Mouse (Mus musculus) midbrain, embryonic 14.5 days (tissue): ENCODE results near the gene Agbl4. TPM values are rescaled to one million over a fixed set of nuclear protein-coding genes. Genes with fewer than 3 reads are reported as not detected.
"Not testable (repeated sequence)": the region's sequence is repeated elsewhere in the genome, so short reads cannot be mapped to it uniquely, and the experiment has no call there.

Experiments used
- ATAC-seq: fragments of 200-750 bp; cut with Nextera tagmentation; 2 replicates; pipeline ENCODE4 v1.8.0; 2017; ENCODE audit warnings: moderate number of reproducible peaks, moderate library complexity; ENCODE audit not compliant: low FRiP score, low TSS enrichment
- DNase-seq: peaks from one replicate; pipeline ENCODE4 v3.0.0-alpha.2; 2015
- H3K27ac ChIP-seq: fragments of 300-500 bp; sonication (generic); replicated peaks from 2 replicates; pipeline ENCODE4 v1.5.1; 2014; ENCODE audit warnings: mild to moderate bottlenecking, low read depth, low read length, moderate library complexity
- H3K27me3 ChIP-seq: fragments of 300-500 bp; sonication (generic); 2 replicates; pipeline ENCODE4 v1.6.1; 2014; ENCODE audit warnings: low read length, control low read depth, mixed read lengths; ENCODE audit not compliant: control insufficient read depth, insufficient read depth
- H3K36me3 ChIP-seq: fragments of 300-500 bp; sonication (generic); 2 replicates; pipeline ENCODE4 v1.6.1; 2014; ENCODE audit warnings: low read length, control low read depth; ENCODE audit not compliant: control insufficient read depth, insufficient read depth
- H3K4me1 ChIP-seq: fragments of 300-500 bp; sonication (generic); 2 replicates; pipeline ENCODE4 v1.6.1; 2014; ENCODE audit warnings: mild to moderate bottlenecking, antibody characterized with exemption, low read length, control low read depth; ENCODE audit not compliant: control insufficient read depth, insufficient read depth
- H3K4me2 ChIP-seq: fragments of 300-500 bp; sonication (generic); 2 replicates; pipeline ENCODE4 v1.6.1; 2014; ENCODE audit warnings: mild to moderate bottlenecking, low read length, moderate library complexity
- H3K4me3 ChIP-seq: fragments of 300-500 bp; sonication (generic); replicated peaks from 2 replicates; pipeline ENCODE4 v1.5.1; 2014; ENCODE audit warnings: low read depth, low read length
- H3K9ac ChIP-seq: fragments of 300-500 bp; sonication (generic); replicated peaks from 2 replicates; pipeline ENCODE4 v1.6.1; 2014; ENCODE audit warnings: mild to moderate bottlenecking, low read length, moderate library complexity
- H3K9me3 ChIP-seq: fragments of 300-500 bp; sonication (generic); 2 replicates; pipeline ENCODE4 v1.6.1; 2016; ENCODE audit warnings: low read length, control low read depth, mixed read lengths; ENCODE audit not compliant: control insufficient read depth
- WGBS: fragments of 180-500 bp; shearing (Covaris S2); extraction: QIAGEN DNeasy Blood & Tissue Kit; methylation state at CpG from one replicate; pipeline ENCODE4 v1.1.7; 2014; 5-methylcytosine and 5-hydroxymethylcytosine counted together
- polyA plus RNA-seq: library from polyadenylated mRNA; unstranded; fragments of >200 nt; fragmentation: Nextera tagmentation; extraction: Ambion mirVana; gene quantifications from 2 replicates; pipeline ENCODE4 v1.2.1, GENCODE M21; 2014

The Agbl4 gene
- polyA plus RNA-seq, 1 experiment from 2014 or later: 2.2 TPM

DNA sequence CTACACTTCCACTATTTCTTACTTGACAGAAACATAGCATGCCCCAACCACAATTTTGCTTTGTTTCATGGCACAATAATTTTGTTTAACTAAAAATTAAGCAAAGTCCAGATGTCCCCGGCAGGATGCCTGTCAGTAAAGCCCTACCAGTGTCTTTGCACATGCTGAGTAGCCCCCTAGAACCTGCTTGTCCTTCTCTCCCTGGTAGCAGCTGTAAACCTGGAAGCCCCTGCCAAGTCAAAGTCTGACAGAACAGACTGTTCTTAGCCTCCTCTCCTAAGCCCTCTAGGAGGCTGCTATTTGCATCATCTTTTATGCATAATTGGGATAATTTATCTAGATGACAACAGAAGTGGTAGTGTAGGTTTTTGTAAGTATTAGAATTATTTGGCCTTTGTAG, 758.4 kb downstream of the Agbl4 start:
- ATAC-seq (no peak), DNase-seq (no peak)
- no peaks in the 10 kb centered on the region for H3K36me3 ChIP-seq
- H3K27ac ChIP-seq: no peak overlapping the region
- WGBS: 74% methylated on average over 1 of the region's 1 CpGs
- no peak overlapping the region for H3K9ac ChIP-seq
- no peaks in the 10 kb centered on the region for H3K9me3 ChIP-seq
- no peaks in the 10 kb centered on the region for H3K4me1 ChIP-seq
- H3K4me3 ChIP-seq: no peak overlapping the region
- H3K4me2 ChIP-seq: no peak overlapping the region
- H3K27me3 ChIP-seq: no peaks in the 10 kb centered on the region

DNA sequence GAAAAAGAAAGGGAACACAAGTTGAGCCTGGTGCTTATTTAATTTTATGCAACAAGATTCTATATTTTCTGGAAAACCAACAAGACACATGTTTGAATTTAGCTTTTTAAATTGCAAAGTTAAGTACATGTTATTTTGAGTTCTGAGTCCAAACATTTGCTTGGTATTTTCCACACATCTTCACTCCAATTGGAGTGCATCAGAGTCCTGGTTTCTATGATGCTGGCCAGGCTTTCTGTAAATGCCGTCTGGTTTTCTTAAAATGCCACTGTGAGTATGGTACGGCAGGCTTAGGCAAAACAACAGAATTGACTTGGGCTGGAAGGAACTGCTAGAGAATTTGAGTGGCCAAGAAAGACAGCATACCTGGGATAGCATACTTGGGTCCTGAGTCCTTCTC, 784.0 kb downstream of the Agbl4 start:
- H3K9me3 ChIP-seq: no peaks in the 10 kb centered on the region
- no peaks in the 10 kb centered on the region for H3K27me3 ChIP-seq
- H3K27ac ChIP-seq: no peak overlapping the region
- no peaks in the 10 kb centered on the region for H3K36me3 ChIP-seq
- no peak overlapping the region for H3K4me2 ChIP-seq
- ATAC-seq: no peak
- no peak overlapping the region for H3K4me3 ChIP-seq
- WGBS: 86% methylated on average over 2 of the region's 2 CpGs
- no peak overlapping the region for H3K9ac ChIP-seq
- DNase-seq: no peak
- no peaks in the 10 kb centered on the region for H3K4me1 ChIP-seq

GRCm38 (mm10) chr4:111200100-111200499, 802.6 kb downstream of the Agbl4 start:
- DNase-seq (no peak), ATAC-seq (no peak)
- H3K27me3 ChIP-seq: no peaks in the 10 kb centered on the region
- H3K27ac ChIP-seq: no peak overlapping the region
- no peaks in the 10 kb centered on the region for H3K36me3 ChIP-seq
- no peak overlapping the region for H3K4me3 ChIP-seq
- no peak overlapping the region for H3K4me2 ChIP-seq
- WGBS: 82% methylated on average over 2 of the region's 2 CpGs
- H3K4me1 ChIP-seq: no peaks in the 10 kb centered on the region
- no peak overlapping the region for H3K9ac ChIP-seq
- no peaks in the 10 kb centered on the region for H3K9me3 ChIP-seq

- no peak for DNase-seq
- Histone ChIP-seq H3K27me3 (no peaks in the 10 kb centered on the region), H3K9me3 (no peaks in the 10 kb centered on the region), H3K4me2 (no peak overlapping the region), H3K9ac (no peak overlapping the region), H3K4me3 (no peak overlapping the region), H3K27ac (no peak overlapping the region), H3K36me3 (no peaks in the 10 kb centered on the region), H3K4me1 (no peaks in the 10 kb centered on the region)
- no peak for ATAC-seq
- 81% methylated on average over 3 of the region's 3 CpGs for WGBS
These were observed 817.8 kb downstream of the Agbl4 start for GRCm38 (mm10) chr4:111215191-111215762.

DNA sequence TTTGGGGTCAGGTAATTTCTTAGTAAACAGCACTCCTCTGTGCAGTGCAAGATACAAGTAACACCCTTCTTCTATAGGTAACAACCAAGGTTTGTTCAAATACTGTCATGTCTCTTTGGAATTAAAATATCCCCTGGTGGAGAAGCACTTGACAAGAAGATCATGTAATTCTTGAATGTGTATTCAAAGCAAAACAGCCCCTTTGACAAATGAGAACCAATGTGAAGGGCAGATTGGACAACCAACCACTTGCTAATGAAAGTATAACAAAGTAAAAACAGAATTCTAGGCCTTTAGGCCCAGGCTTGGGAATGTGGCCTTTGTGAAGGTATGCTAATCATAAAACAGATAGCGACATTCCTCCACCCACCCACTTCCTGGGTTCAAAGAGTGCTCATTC, 821.6 kb downstream of the Agbl4 start:
- H3K36me3 ChIP-seq, H3K4me2 ChIP-seq, H3K4me1 ChIP-seq, H3K9ac ChIP-seq, H3K4me3 ChIP-seq, H3K9me3 ChIP-seq, H3K27ac ChIP-seq, H3K27me3 ChIP-seq, ATAC-seq, DNase-seq: not testable (repeated sequence)
- 17% methylated on average over 1 of the region's 1 CpGs for WGBS

- H3K4me2 ChIP-seq, H3K9me3 ChIP-seq, H3K27ac ChIP-seq, H3K4me3 ChIP-seq, DNase-seq, ATAC-seq, H3K36me3 ChIP-seq, H3K27me3 ChIP-seq, H3K9ac ChIP-seq, H3K4me1 ChIP-seq: not testable (repeated sequence)
- WGBS: 93% methylated on average over 9 of the region's 9 CpGs
These were observed 822.1 kb downstream of the Agbl4 start for GRCm38 (mm10) chr4:111219543-111219942.

GRCm38 (mm10) chr4:111233849-111234248, 836.4 kb downstream of the Agbl4 start:
- DNase-seq: no peak

GRCm38 (mm10) chr4:111251917-111252316, 854.5 kb downstream of the Agbl4 start:
- H3K9ac ChIP-seq: no peak overlapping the region
- H3K36me3 ChIP-seq: no peaks in the 10 kb centered on the region
- no peaks in the 10 kb centered on the region for H3K27me3 ChIP-seq
- peak; percentile 28 for DNase-seq
- no peak overlapping the region for H3K4me3 ChIP-seq
- ATAC-seq: no peak
- no peak overlapping the region for H3K4me2 ChIP-seq
- no peaks in the 10 kb centered on the region for H3K9me3 ChIP-seq
- no peak overlapping the region for H3K27ac ChIP-seq
- 75% methylated on average over 5 of the region's 5 CpGs for WGBS
- H3K4me1 ChIP-seq: no peaks in the 10 kb centered on the region

More at GRCm38 (mm10) chr4:111233849-111234248, 836.4 kb downstream of the Agbl4 start:
- WGBS: 74% methylated on average over 1 of the region's 1 CpGs
- ATAC-seq: no peak
- H3K4me2 ChIP-seq: no peak overlapping the region
- H3K4me3 ChIP-seq: no peak overlapping the region
- H3K27me3 ChIP-seq: no peaks in the 10 kb centered on the region
- no peaks in the 10 kb centered on the region for H3K9me3 ChIP-seq
- H3K36me3 ChIP-seq: no peaks in the 10 kb centered on the region
- no peaks in the 10 kb centered on the region for H3K4me1 ChIP-seq
- no peak overlapping the region for H3K27ac ChIP-seq
- no peak overlapping the region for H3K9ac ChIP-seq

DNA sequence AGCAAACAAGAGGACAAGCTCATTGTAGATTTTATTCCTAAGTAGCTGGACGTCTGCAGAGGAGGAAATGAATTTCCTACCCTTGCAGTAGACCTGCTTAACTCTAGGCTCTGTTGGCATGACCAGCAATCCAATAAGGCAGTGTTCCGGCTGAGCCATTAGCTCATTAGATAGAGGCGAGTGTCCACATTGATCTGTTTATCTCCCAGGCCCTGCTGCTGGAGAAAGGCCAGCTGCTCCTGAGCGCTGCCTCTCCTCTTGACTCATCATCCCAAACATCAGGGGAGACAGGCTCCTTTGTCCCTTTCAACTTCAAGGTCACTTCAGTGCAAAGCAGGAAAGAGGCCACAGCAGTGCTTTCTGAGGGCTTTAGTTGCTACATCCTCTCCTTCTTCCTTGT, 858.0 kb downstream of the Agbl4 start:
- DNase-seq (peak; percentile 26), ATAC-seq (no peak)
- Histone ChIP-seq H3K4me2 (no peak overlapping the region), H3K4me1 (no peaks in the 10 kb centered on the region), H3K36me3 (no peaks in the 10 kb centered on the region), H3K27ac (no peak overlapping the region), H3K4me3 (no peak overlapping the region), H3K9me3 (no peaks in the 10 kb centered on the region), H3K9ac (no peak overlapping the region), H3K27me3 (no peaks in the 10 kb centered on the region)
- 29% methylated on average over 4 of the region's 4 CpGs for WGBS
